Mouse (Mus musculus) colon, adult 2 months (tissue): ENCODE results near the gene Dgke. TPM values are rescaled to one million over a fixed set of nuclear protein-coding genes. Genes with fewer than 3 reads are reported as not detected.

ENCODE experiments used
- polyA plus RNA-seq: library from polyadenylated mRNA; depleted of rRNA; stranded (reverse); fragments of >200 nt; gene quantifications from 2 replicates; pipeline ENCODE4 v1.2.3, GENCODE M21; 2012; rRNA removed

The Dgke gene
- 3.8 and 4.2 TPM in 2 replicates for polyA plus RNA-seq

DNA sequence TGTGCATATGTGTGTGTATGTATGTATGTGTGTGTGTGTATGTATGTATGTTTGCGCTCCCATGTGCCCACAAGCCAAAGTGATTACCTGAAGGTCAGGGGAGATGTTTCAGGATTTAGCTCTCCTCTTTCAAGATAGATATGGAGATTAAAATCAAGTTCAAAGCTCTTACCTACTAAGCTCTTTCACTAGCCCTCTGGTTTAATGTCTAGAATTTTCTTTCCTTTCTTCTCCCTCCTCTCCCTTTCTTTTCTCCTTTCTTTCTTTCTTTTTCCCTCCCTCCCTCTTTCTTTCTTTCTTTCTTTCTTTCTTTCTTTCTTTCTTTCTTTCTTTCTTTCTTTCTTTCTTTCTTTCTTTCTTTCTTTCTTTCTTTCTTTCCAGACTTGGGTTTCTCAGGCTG, at the start of gene Dgke:
Gene Dgke (minus strand): TSS at position 101 of the 400 bp plus-strand sequence.

GRCm38 (mm10) chr11:89073541-89073940, 6.9 kb upstream of the Dgke start, which contains the start of gene Gm525:
TSS of gene Gm525 (plus strand) at chr11:89073841.

DNA sequence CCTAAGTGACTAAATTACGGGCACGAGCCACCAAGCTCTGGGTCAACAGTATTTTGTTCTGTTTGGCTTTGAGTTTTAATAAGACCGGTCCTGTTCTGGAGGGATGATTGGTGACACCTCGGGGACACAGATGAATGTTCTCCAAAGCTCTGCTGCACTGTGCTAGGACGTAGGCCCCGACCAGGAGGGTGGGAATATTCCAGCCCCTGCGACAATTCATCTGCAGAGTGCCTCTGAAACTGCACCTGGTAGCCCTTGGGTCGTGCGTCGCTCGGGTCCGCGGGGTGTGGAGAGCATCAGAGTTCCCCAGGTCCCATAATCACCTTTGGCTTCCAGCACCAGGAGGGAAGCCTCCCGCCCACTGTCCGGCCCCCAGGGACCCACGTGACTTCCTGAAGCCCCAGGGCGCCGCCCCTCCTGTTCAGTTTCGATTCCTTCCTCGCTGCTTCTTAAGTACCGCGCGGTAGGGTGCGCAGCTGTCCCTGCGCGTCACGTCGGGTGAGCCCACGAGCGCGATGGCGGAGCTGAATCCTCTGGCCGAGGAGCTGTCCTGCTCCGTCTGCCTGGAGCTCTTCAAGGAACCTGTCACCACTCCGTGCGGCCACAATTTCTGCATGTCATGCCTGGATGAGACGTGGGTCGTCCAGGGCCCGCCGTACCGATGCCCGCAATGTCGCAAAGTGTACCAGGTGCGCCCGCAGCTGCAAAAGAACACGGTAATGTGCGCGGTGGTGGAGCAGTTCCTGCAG, 67.5 kb downstream of the Dgke start, which contains the start of gene Trim25:
Gene Trim25 (plus strand): TSS at position 403 of the 749 bp plus-strand sequence.

Other genes with a start within 250 kb of the Dgke start
- 54.3 and 55.6 TPM in 2 replicates for gene Akap1, start 202.3 kb downstream of the Dgke start, polyA plus RNA-seq
- 18.5 and 23.6 TPM in 2 replicates for gene Scpep1, start 111.4 kb downstream of the Dgke start, polyA plus RNA-seq
- 0.24 TPM in 1 of 2 replicates, not detected in the other for gene Elobl, start 99.9 kb downstream of the Dgke start, polyA plus RNA-seq
- 2.9 and 4.3 TPM in 2 replicates for gene Coil, start 96.6 kb downstream of the Dgke start, polyA plus RNA-seq
- 73.6 and 80.4 TPM in 2 replicates for gene Trim25, start 67.5 kb downstream of the Dgke start, polyA plus RNA-seq
- gene Gm525, start 7.0 kb upstream of the Dgke start, polyA plus RNA-seq, result not detected in 2 replicates
- 5.2 and 5.3 TPM in 2 replicates for gene Nog, start 235.5 kb upstream of the Dgke start, polyA plus RNA-seq